Mouse (Mus musculus) forebrain, embryonic 10.5 days (tissue): ENCODE data around the gene Tcf25. TPM values are rescaled to one million over a fixed set of nuclear protein-coding genes. Genes with fewer than 3 reads are reported as not detected.

Source experiments
- DNase-seq: peaks from one replicate; pipeline ENCODE4 v3.0.0-alpha.2; 2017; ENCODE audit warnings: low spot score; ENCODE audit errors: extremely low spot score
- H3K27ac ChIP-seq: fragments of 300-500 bp; sonication (generic); 2 replicates; pipeline ENCODE4 v1.5.1; 2016; ENCODE audit warnings: mild to moderate bottlenecking
- H3K27me3 ChIP-seq: fragments of 300-500 bp; sonication (generic); 2 replicates; pipeline ENCODE4 v1.6.1; 2016; ENCODE audit warnings: mild to moderate bottlenecking; ENCODE audit not compliant: poor library complexity, severe bottlenecking
- H3K36me3 ChIP-seq: fragments of 300-500 bp; sonication (generic); replicated peaks from 2 replicates; pipeline ENCODE4 v1.6.1; 2016; ENCODE audit warnings: mild to moderate bottlenecking, moderate library complexity
- H3K4me1 ChIP-seq: fragments of 300-500 bp; sonication (generic); 2 replicates; pipeline ENCODE4 v1.6.1; 2016
- H3K4me3 ChIP-seq: fragments of 300-500 bp; sonication (generic); 2 replicates; pipeline ENCODE4 v1.5.1; 2016; ENCODE audit warnings: mild to moderate bottlenecking, moderate library complexity
- H3K9me3 ChIP-seq: fragments of 300-500 bp; sonication (generic); 2 replicates; pipeline ENCODE4 v1.6.1; 2016; ENCODE audit warnings: mild to moderate bottlenecking, moderate library complexity
- WGBS: fragments of 180-500 bp; shearing (Covaris S2); methylation state at CpG from one replicate; pipeline ENCODE4 v1.1.7; 2016; 5-methylcytosine and 5-hydroxymethylcytosine counted together
- polyA plus RNA-seq: library from polyadenylated mRNA; unstranded; fragments of >200 nt; fragmentation: Nextera tagmentation; extraction: Ambion mirVana; gene quantifications from 2 replicates; pipeline ENCODE4 v1.2.1, GENCODE M21; 2016

Gene Tcf25
- polyA plus RNA-seq, 1 experiment from 2014 or later, result 151 TPM

DNA sequence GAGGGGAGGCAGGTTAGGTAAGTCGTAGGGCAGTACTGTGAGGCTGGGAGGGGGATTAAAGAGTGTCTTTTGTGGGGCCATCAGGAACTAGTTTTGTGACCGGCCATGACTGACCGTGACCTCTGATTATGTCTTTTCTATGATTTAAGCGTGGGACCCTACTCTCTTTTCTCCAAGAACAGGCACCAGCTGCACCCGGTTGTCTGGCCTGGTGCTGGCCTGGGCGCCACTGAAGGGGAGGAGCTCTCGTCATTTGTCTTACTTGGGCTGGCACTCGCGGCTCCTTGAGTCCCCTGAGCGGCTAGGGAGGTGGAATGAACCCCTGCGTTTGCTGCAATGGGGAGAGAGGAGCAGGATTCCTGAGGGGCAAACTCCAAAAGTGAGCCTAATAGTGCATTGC is 20.3 kb upstream of the Tcf25 start:
- Histone ChIP-seq H3K36me3 (peaks cover 18% of the 10 kb centered on the region), H3K9me3 (no peaks in the 10 kb centered on the region), H3K27me3 (peaks cover 4% of the 10 kb centered on the region), H3K27ac (no peak overlapping the region), H3K4me1 (peaks cover 22% of the 10 kb centered on the region), H3K4me3 (no peak overlapping the region)
- WGBS, result 58% methylated on average over 11 of the region's 11 CpGs
- DNase-seq, result no peak

DNA sequence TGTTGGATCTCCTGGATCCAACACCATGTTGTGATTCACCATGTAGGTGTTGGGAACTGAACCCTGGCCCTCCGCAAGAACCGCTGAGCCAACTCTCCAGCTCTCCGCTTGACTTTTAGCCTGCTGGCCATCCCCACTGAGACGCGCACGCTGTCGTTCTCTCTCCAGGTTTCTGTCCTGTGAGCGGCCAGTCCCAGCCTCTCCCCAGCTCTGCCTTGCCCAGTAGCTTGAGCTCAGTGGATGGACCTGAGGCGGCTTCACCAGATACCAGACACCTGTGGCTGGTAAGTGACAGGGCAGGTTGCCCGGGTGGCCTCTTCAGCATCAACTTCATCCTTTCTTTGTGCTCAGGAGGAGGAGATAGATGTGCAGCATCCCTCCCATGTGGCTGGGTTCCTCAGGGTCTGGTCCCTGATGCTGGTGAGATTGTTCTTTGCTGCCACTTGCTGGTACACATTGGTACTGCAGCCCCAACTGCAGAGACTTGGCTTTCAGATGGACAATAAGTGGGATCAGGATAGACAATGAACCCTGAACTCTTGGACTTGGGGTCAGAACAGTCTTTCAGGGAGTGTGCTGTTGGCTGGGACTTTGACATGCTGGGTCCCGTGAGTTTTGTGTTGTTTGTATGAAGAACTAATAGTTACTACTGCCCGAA is 12.3 kb upstream of the Tcf25 start:
- 35% methylated on average over 12 of the region's 12 CpGs for WGBS
- H3K27ac ChIP-seq, result no peak overlapping the region
- no peaks in the 10 kb centered on the region for H3K27me3 ChIP-seq
- no peak overlapping the region for H3K4me3 ChIP-seq
- H3K9me3 ChIP-seq, result no peaks in the 10 kb centered on the region
- peaks cover 51% of the 10 kb centered on the region for H3K36me3 ChIP-seq
- 0 out of 2 replicates have a peak, but pooled peaks cover 3% of the 10 kb centered on the region for H3K4me1 ChIP-seq
- DNase-seq, result peak; percentile 80

GRCm38 (mm10) chr8:123374239-123374578 is 656 bp downstream of the Tcf25 start:
- H3K4me1 ChIP-seq, result peaks cover 29% of the 10 kb centered on the region
- H3K9me3 ChIP-seq, result no peaks in the 10 kb centered on the region
- no peaks in the 10 kb centered on the region for H3K27me3 ChIP-seq
- peak; percentile 98 for DNase-seq
- peak overlapping the region; percentile 65 for H3K4me3 ChIP-seq
- under 1% methylated on average over 20 of the region's 20 CpGs for WGBS
- peak overlapping the region; percentile 95 for H3K27ac ChIP-seq
- peaks cover 23% of the 10 kb centered on the region for H3K36me3 ChIP-seq

- Histone ChIP-seq H3K36me3 (peaks cover 31% of the 10 kb centered on the region), H3K27me3 (no peaks in the 10 kb centered on the region), H3K9me3 (no peaks in the 10 kb centered on the region), H3K4me1 (peaks cover 29% of the 10 kb centered on the region), H3K4me3 (no peak overlapping the region; the same call in 1 of the 2 replicates), H3K27ac (no peak overlapping the region)
- no peak for DNase-seq
- 93% methylated on average over 10 of the region's 10 CpGs for WGBS
Measured at GRCm38 (mm10) chr8:123375701-123376100, 2.1 kb downstream of the Tcf25 start.

GRCm38 (mm10) chr8:123376106-123376505 is 2.6 kb downstream of the Tcf25 start:
- peaks cover 35% of the 10 kb centered on the region for H3K36me3 ChIP-seq
- 81% methylated on average over 8 of the region's 8 CpGs for WGBS
- no peaks in the 10 kb centered on the region for H3K9me3 ChIP-seq
- peaks cover 29% of the 10 kb centered on the region for H3K4me1 ChIP-seq
- no peak overlapping the region for H3K27ac ChIP-seq
- H3K4me3 ChIP-seq, result no peak overlapping the region
- H3K27me3 ChIP-seq, result no peaks in the 10 kb centered on the region
- DNase-seq, result no peak

DNA sequence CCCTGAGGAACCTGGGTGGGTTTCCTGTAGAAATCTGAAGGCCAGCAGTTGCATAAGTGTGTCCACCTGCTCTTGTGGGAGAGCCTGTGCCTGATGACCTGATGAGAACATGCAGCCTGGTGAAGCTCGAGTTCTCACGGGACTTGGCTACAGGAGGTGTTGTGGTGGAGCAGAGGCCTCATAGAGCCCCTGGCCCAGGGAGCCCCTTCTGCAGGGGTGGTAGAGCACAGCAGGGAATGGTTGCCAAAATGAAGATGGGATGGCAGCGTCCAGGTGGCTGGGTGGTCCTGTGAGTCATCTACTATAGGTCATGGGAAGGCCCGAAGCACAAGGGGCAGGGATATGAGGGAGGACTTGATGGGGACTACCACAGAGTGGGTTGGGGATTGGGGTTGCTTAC is 8.2 kb downstream of the Tcf25 start:
- Histone ChIP-seq H3K36me3 (peaks cover 82% of the 10 kb centered on the region), H3K4me3 (no peak overlapping the region), H3K4me1 (no peaks in the 10 kb centered on the region), H3K27me3 (no peaks in the 10 kb centered on the region), H3K27ac (no peak overlapping the region), H3K9me3 (no peaks in the 10 kb centered on the region)
- WGBS, result 92% methylated on average over 4 of the region's 4 CpGs
- no peak for DNase-seq

DNA sequence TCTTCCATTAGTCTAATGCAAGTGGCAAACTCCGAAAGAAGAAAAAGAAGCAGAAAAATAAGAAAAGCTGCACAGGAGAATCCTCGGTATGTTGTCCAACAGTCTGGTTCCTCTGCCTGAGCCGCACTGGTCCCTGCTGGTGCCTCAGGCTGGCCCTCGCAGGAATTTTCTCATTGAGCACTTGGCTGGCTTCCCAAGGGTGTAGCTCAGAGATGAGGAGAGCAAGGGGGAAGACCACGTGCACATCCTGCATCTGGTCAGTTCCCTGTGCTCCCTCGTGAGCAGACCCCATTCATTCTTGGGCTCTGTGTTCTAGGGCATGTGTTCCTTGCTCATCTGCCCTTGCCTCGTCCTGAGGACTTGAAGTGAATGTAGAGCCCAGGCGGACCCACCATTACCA is 9.0 kb downstream of the Tcf25 start:
- H3K27me3 ChIP-seq, result no peaks in the 10 kb centered on the region
- DNase-seq, result no peak
- H3K9me3 ChIP-seq, result no peaks in the 10 kb centered on the region
- H3K36me3 ChIP-seq, result peaks cover 83% of the 10 kb centered on the region
- H3K4me1 ChIP-seq, result no peaks in the 10 kb centered on the region
- H3K4me3 ChIP-seq, result no peak overlapping the region
- no peak overlapping the region for H3K27ac ChIP-seq
- WGBS, result 90% methylated on average over 8 of the region's 8 CpGs

- Histone ChIP-seq H3K4me1 (no peaks in the 10 kb centered on the region), H3K9me3 (no peaks in the 10 kb centered on the region), H3K4me3 (no peak overlapping the region), H3K27me3 (no peaks in the 10 kb centered on the region), H3K36me3 (peaks cover 98% of the 10 kb centered on the region), H3K27ac (no peak overlapping the region)
- DNase-seq, result peak; percentile 40
- WGBS, result 76% methylated on average over 9 of the region's 9 CpGs
Measured at GRCm38 (mm10) chr8:123384883-123385540, 11.5 kb downstream of the Tcf25 start.

- 80% methylated on average over 3 of the region's 3 CpGs for WGBS
- H3K4me1 ChIP-seq, result no peaks in the 10 kb centered on the region
- DNase-seq, result no peak
- no peak overlapping the region for H3K27ac ChIP-seq
- no peaks in the 10 kb centered on the region for H3K27me3 ChIP-seq
- H3K4me3 ChIP-seq, result no peak overlapping the region
- no peaks in the 10 kb centered on the region for H3K9me3 ChIP-seq
- peaks cover 100% of the 10 kb centered on the region for H3K36me3 ChIP-seq
Measured at GRCm38 (mm10) chr8:123387041-123387440, 13.5 kb downstream of the Tcf25 start.

- WGBS, result 94% methylated on average over 8 of the region's 8 CpGs
- no peak for DNase-seq
- no peak overlapping the region for H3K4me3 ChIP-seq
- no peaks in the 10 kb centered on the region for H3K27me3 ChIP-seq
- H3K4me1 ChIP-seq, result no peaks in the 10 kb centered on the region
- peaks cover 100% of the 10 kb centered on the region for H3K36me3 ChIP-seq
- no peak overlapping the region for H3K27ac ChIP-seq
- no peaks in the 10 kb centered on the region for H3K9me3 ChIP-seq
Measured at GRCm38 (mm10) chr8:123387801-123388200, 14.2 kb downstream of the Tcf25 start.

- Histone ChIP-seq H3K36me3 (peaks cover 100% of the 10 kb centered on the region), H3K27me3 (no peaks in the 10 kb centered on the region), H3K4me1 (no peaks in the 10 kb centered on the region), H3K4me3 (no peak overlapping the region), H3K9me3 (no peaks in the 10 kb centered on the region), H3K27ac (no peak overlapping the region)
- no peak for DNase-seq
- WGBS, result 95% methylated on average over 7 of the region's 7 CpGs
Measured at GRCm38 (mm10) chr8:123389026-123389425, 15.5 kb downstream of the Tcf25 start.

DNA sequence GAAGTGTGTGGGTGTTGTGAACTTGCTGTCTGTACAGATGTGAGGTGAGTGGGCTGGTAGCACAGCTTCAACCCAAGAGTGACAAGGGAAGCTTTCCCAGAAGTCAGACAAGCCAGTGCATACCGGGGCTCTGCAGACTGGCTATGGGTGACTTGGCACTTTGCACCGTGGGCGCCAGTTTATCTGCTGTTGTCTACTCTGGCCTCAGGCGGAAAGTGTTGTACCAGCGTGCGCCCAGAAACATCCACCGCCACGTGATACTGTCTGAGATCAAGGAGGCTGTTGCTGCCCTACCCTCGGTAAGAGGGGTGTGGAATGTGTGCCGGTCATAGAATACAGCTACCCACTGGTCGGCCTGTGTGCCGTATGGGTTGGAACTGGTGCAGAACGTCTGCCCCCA is 24.8 kb downstream of the Tcf25 start:
- H3K27ac ChIP-seq, result no peak overlapping the region
- no peak for DNase-seq
- WGBS, result 94% methylated on average over 13 of the region's 13 CpGs
- no peaks in the 10 kb centered on the region for H3K9me3 ChIP-seq
- H3K4me3 ChIP-seq, result no peak overlapping the region
- peaks cover 100% of the 10 kb centered on the region for H3K36me3 ChIP-seq
- no peaks in the 10 kb centered on the region for H3K27me3 ChIP-seq
- H3K4me1 ChIP-seq, result no peaks in the 10 kb centered on the region

- 92% methylated on average over 9 of the region's 9 CpGs for WGBS
Measured at GRCm38 (mm10) chr8:123401936-123402335, 28.4 kb downstream of the Tcf25 start.

More at GRCm38 (mm10) chr8:123401936-123402335, 28.4 kb downstream of the Tcf25 start:
- peaks cover 66% of the 10 kb centered on the region for H3K36me3 ChIP-seq
- no peak for DNase-seq
- no peaks in the 10 kb centered on the region for H3K9me3 ChIP-seq
- H3K27me3 ChIP-seq, result no peaks in the 10 kb centered on the region
- H3K27ac ChIP-seq, result no peak overlapping the region
- no peak overlapping the region for H3K4me3 ChIP-seq
- H3K4me1 ChIP-seq, result peaks cover 17% of the 10 kb centered on the region
